Mouse (Mus musculus): ENCODE data around the gene Gm4340.
"Not testable (repeated sequence)": the region's sequence is repeated elsewhere in the genome, so short reads cannot be mapped to it uniquely, and the experiment has no call there.

Gene Gm4340

DNA sequence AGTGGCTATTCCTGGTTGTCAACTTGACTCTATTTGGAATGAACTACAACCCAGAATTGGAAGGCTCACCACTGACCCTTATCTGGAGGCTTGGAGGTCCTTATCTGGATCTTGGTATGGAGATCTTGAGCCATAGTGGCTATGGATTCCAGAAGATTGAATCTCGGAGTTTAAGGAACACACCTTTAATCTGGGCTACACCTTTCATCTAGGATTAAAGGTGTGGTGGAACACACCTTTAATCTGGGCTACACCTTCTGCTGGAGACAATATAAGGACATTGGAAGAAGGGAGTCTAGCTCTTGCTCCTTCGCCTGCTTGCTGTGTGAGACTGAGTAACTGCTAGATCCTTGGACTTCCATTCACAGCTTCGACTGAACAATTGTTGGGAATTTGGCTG lies at the start of gene Gm4340:
TSS of gene Gm4340 (plus strand) at position 301 of the 400 bp plus-strand sequence.
- DNase-seq = not testable (repeated sequence)

GRCm38 (mm10) chr10:104151197-104151596 lies 42.6 kb upstream of the Gm4340 start, which contains the start of gene Gm6763:
Gene Gm6763, plus strand, starts transcription at chr10:104151497.
- not testable (repeated sequence) for DNase-seq

DNA sequence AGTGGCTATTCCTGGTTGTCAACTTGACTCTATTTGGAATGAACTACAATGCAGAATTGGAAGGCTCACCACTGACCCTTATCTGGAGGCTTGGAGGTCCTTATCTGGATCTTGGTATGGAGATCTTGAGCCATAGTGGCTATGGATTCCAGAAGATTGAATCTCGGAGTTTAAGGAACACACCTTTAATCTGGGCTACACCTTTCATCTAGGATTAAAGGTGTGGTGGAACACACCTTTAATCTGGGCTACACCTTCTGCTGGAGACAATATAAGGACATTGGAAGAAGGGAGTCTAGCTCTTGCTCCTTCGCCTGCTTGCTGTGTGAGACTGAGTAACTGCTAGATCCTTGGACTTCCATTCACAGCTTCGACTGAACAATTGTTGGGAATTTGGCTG lies 34.1 kb upstream of the Gm4340 start, which contains the start of gene Gm8764:
TSS of gene Gm8764 (plus strand) at position 301 of the 400 bp plus-strand sequence.
- DNase-seq = not testable (repeated sequence)

GRCm38 (mm10) chr10:104168215-104168614 lies 25.6 kb upstream of the Gm4340 start, which contains the start of gene Gm21304:
Gene Gm21304, plus strand, starts transcription at chr10:104168515.
- DNase-seq = not testable (repeated sequence)

DNA sequence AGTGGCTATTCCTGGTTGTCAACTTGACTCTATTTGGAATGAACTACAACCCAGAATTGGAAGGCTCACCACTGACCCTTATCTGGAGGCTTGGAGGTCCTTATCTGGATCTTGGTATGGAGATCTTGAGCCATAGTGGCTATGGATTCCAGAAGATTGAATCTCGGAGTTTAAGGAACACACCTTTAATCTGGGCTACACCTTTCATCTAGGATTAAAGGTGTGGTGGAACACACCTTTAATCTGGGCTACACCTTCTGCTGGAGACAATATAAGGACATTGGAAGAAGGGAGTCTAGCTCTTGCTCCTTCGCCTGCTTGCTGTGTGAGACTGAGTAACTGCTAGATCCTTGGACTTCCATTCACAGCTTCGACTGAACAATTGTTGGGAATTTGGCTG lies 17.1 kb upstream of the Gm4340 start, which contains the start of gene Gm21312:
TSS of gene Gm21312 (plus strand) at position 301 of the 400 bp plus-strand sequence.
- not testable (repeated sequence) for DNase-seq

DNA sequence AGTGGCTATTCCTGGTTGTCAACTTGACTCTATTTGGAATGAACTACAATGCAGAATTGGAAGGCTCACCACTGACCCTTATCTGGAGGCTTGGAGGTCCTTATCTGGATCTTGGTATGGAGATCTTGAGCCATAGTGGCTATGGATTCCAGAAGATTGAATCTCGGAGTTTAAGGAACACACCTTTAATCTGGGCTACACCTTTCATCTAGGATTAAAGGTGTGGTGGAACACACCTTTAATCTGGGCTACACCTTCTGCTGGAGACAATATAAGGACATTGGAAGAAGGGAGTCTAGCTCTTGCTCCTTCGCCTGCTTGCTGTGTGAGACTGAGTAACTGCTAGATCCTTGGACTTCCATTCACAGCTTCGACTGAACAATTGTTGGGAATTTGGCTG lies 8.6 kb upstream of the Gm4340 start, which contains the start of gene Gm20765:
TSS of gene Gm20765 (plus strand) at position 301 of the 400 bp plus-strand sequence.
- not testable (repeated sequence) for DNase-seq

- no peak for DNase-seq
Measured at GRCm38 (mm10) chr10:104209655-104210054, 15.8 kb downstream of the Gm4340 start.

- no peak for DNase-seq
Measured at GRCm38 (mm10) chr10:104210268-104210990, 16.6 kb downstream of the Gm4340 start.

GRCm38 (mm10) chr10:104214527-104214926 lies 20.7 kb downstream of the Gm4340 start:
- no peak for DNase-seq

GRCm38 (mm10) chr10:104220303-104221021 lies 26.6 kb downstream of the Gm4340 start:
- DNase-seq = no peak
